Mouse (Mus musculus): ENCODE results near the gene Foxj1. TPM values are rescaled to one million over a fixed set of nuclear protein-coding genes. Genes with fewer than 3 reads are reported as not detected.

Gene Foxj1
- total and polyA plus RNA-seq, 3 experiments = 0.05 to 0.11 TPM; not detected in 1

GRCm38 (mm10) chr11:116287351-116287750, 47.8 kb downstream of the Foxj1 start:
- H3K4me3 ChIP-seq (ENCODE audit: low read depth, low read length) = no peak overlapping the region
- no peak for DNase-seq (ENCODE audit: low spot score)
- H3K9me3 ChIP-seq (replicated peaks) = peaks cover 8% of the 10 kb centered on the region
- no peak for ATAC-seq (ENCODE audit: extremely low read depth, insufficient number of reproducible peaks, low FRiP score, poor library complexity, severe bottlenecking)
- H3K4me1 ChIP-seq (ENCODE audit: insufficient read depth, low read depth, low read length) = peaks cover 10% of the 10 kb centered on the region
- H3K36me3 ChIP-seq (replicated peaks) = peaks cover 57% of the 10 kb centered on the region
- peaks cover 9% of the 10 kb centered on the region; the same call in 1 of the 2 replicates for H3K27me3 ChIP-seq (ENCODE audit: insufficient read depth, low read length)
- TF ChIP-seq POLR2AphosphoS5 (IDR thresholded peaks at IDR 0.05; ENCODE audit: insufficient replicate concordance, low read depth, low read length) = no peak
- TF ChIP-seq GATA1 (IDR thresholded peaks at IDR 0.05; ENCODE audit: borderline replicate concordance, low read length) = no peak
- TF ChIP-seq GATA2 (IDR thresholded peaks at IDR 0.05; ENCODE audit: borderline replicate concordance, low read depth, low read length) = no peak
- TF ChIP-seq TAL1 (conservative IDR thresholded peaks at IDR 0.05; ENCODE audit: low read depth, low read length) = no peak
- TF ChIP-seq CTCF (IDR thresholded peaks at IDR 0.05; ENCODE audit: low read depth, low read length) = no peak

DNA sequence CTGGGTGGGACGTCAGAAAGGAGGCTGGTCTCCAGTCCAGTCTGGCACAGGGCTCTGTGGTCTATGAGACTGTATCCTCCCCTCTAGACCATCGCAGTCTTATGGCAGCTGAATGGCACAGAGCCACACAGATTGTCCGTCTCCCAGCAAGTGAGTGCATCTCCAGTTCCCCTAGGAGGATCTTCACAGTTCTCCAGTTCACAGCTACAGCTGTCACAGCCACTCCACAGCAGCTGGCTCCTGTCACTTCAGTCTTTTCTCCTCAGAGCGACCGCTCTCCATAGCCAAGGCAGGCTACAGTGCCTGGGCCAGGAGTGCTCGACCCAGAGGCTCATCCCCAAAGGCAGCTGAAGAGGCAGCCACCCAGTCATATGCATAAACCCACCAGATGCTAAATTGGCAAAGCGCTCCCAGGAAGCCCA, 49.4 kb downstream of the Foxj1 start:
- no peak for ATAC-seq (ENCODE audit: extremely low read depth, insufficient number of reproducible peaks, low FRiP score, poor library complexity, severe bottlenecking)
- Histone ChIP-seq H3K36me3 (replicated peaks) (peaks cover 43% of the 10 kb centered on the region), H3K4me3 (ENCODE audit: low read depth, low read length) (no peak overlapping the region), H3K27me3 (ENCODE audit: insufficient read depth, low read length) (peaks cover 21% of the 10 kb centered on the region; the same call in 1 of the 2 replicates), H3K4me1 (ENCODE audit: insufficient read depth, low read depth, low read length) (peaks cover 10% of the 10 kb centered on the region), H3K9me3 (replicated peaks) (peaks cover 16% of the 10 kb centered on the region)
- no peak for DNase-seq (ENCODE audit: low spot score)
- TF ChIP-seq CTCF (IDR thresholded peaks at IDR 0.05; ENCODE audit: low read depth, low read length) (no peak), TAL1 (conservative IDR thresholded peaks at IDR 0.05; ENCODE audit: low read depth, low read length) (no peak), GATA2 (IDR thresholded peaks at IDR 0.05; ENCODE audit: borderline replicate concordance, low read depth, low read length) (no peak), GATA1 (IDR thresholded peaks at IDR 0.05; ENCODE audit: borderline replicate concordance, low read length) (no peak), POLR2AphosphoS5 (IDR thresholded peaks at IDR 0.05; ENCODE audit: insufficient replicate concordance, low read depth, low read length) (no peak)

- no peak for DNase-seq (ENCODE audit: low spot score)
- H3K4me3 ChIP-seq (ENCODE audit: low read depth, low read length) = no peak overlapping the region
- peaks cover 16% of the 10 kb centered on the region for H3K9me3 ChIP-seq (replicated peaks)
- peaks cover 25% of the 10 kb centered on the region for H3K36me3 ChIP-seq (replicated peaks)
- H3K4me1 ChIP-seq (ENCODE audit: insufficient read depth, low read depth, low read length) = peaks cover 10% of the 10 kb centered on the region
- no peak for ATAC-seq (ENCODE audit: extremely low read depth, insufficient number of reproducible peaks, low FRiP score, poor library complexity, severe bottlenecking)
- no peak for TF ChIP-seq POLR2AphosphoS5 (IDR thresholded peaks at IDR 0.05; ENCODE audit: insufficient replicate concordance, low read depth, low read length)
- no peak for TF ChIP-seq GATA1 (IDR thresholded peaks at IDR 0.05; ENCODE audit: borderline replicate concordance, low read length)
- TF ChIP-seq CTCF (IDR thresholded peaks at IDR 0.05; ENCODE audit: low read depth, low read length) = no peak
- H3K27me3 ChIP-seq (ENCODE audit: insufficient read depth, low read length) = peaks cover 24% of the 10 kb centered on the region; the same call in 1 of the 2 replicates
Observed at GRCm38 (mm10) chr11:116283982-116284381, 51.2 kb downstream of the Foxj1 start.

DNA sequence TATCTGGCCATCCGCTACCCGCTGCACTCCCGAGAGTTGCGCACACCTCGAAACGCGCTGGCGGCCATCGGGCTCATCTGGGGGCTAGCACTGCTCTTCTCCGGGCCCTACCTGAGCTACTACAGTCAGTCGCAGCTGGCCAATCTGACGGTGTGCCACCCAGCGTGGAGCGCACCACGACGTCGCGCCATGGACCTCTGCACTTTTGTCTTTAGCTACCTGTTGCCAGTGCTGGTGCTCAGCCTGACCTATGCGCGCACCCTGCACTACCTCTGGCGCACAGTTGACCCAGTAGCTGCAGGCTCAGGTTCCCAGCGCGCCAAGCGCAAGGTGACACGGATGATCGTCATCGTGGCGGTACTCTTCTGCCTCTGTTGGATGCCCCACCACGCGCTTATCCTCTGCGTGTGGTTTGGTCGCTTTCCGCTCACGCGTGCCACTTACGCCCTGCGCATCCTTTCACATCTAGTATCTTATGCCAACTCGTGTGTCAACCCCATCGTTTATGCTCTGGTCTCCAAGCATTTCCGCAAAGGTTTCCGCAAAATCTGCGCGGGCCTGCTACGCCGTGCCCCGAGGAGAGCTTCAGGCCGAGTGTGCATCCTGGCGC, 52.2 kb downstream of the Foxj1 start:
- TF ChIP-seq TAL1 (conservative IDR thresholded peaks at IDR 0.05; ENCODE audit: low read depth, low read length) (no peak), GATA2 (IDR thresholded peaks at IDR 0.05; ENCODE audit: borderline replicate concordance, low read depth, low read length) (no peak)
- H3K27me3 ChIP-seq (ENCODE audit: insufficient read depth, low read length) = peaks cover 24% of the 10 kb centered on the region; the same call in 1 of the 2 replicates
- no peak for DNase-seq (ENCODE audit: low spot score)
- peaks cover 16% of the 10 kb centered on the region for H3K9me3 ChIP-seq (replicated peaks)
- peaks cover 6% of the 10 kb centered on the region for H3K4me1 ChIP-seq (ENCODE audit: insufficient read depth, low read depth, low read length)
- ATAC-seq (ENCODE audit: extremely low read depth, insufficient number of reproducible peaks, low FRiP score, poor library complexity, severe bottlenecking) = no peak
- peaks cover 15% of the 10 kb centered on the region for H3K36me3 ChIP-seq (replicated peaks)
- 0 out of 2 replicates have a peak overlapping the region, but pooled peaks have one; percentile 14 for H3K4me3 ChIP-seq (ENCODE audit: low read depth, low read length)

DNA sequence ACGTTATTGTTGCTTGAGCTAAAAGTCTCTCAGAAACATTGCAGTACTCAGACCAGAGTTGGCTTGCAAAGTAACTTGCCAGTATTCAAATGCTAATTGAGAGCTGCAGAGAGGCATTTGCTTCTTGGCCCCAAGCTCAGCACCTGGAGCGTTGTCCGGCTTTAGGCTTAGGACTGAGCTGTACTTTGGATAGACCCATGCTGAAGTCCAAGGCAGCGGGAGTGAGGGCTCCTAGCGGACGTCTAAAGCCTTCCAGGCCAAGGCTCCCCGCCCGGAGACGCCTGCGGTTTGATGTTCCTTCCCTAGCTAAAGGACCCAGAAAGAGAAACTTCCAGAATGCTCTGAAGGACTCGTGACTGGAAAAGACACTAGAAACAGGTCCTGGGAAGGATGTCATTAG, 53.1 kb downstream of the Foxj1 start:
- H3K4me3 ChIP-seq (ENCODE audit: low read depth, low read length) = no peak overlapping the region
- TF ChIP-seq CTCF (IDR thresholded peaks at IDR 0.05; ENCODE audit: low read depth, low read length) = no peak
- TF ChIP-seq POLR2AphosphoS5 (IDR thresholded peaks at IDR 0.05; ENCODE audit: insufficient replicate concordance, low read depth, low read length) = no peak
- no peak for TF ChIP-seq TAL1 (conservative IDR thresholded peaks at IDR 0.05; ENCODE audit: low read depth, low read length)
- TF ChIP-seq GATA2 (IDR thresholded peaks at IDR 0.05; ENCODE audit: borderline replicate concordance, low read depth, low read length) = no peak
- TF ChIP-seq GATA1 (IDR thresholded peaks at IDR 0.05; ENCODE audit: borderline replicate concordance, low read length) = no peak
- peaks cover 16% of the 10 kb centered on the region for H3K9me3 ChIP-seq (replicated peaks)
- DNase-seq (ENCODE audit: low spot score) (no peak), ATAC-seq (ENCODE audit: extremely low read depth, insufficient number of reproducible peaks, low FRiP score, poor library complexity, severe bottlenecking) (no peak)
- peaks cover 24% of the 10 kb centered on the region; the same call in 1 of the 2 replicates for H3K27me3 ChIP-seq (ENCODE audit: insufficient read depth, low read length)
- H3K4me1 ChIP-seq (ENCODE audit: insufficient read depth, low read depth, low read length) = no peaks in the 10 kb centered on the region
- peaks cover 9% of the 10 kb centered on the region for H3K36me3 ChIP-seq (replicated peaks)

- H3K9me3 ChIP-seq (replicated peaks) = peaks cover 16% of the 10 kb centered on the region
- H3K27me3 ChIP-seq (ENCODE audit: insufficient read depth, low read length) = peaks cover 24% of the 10 kb centered on the region; the same call in 1 of the 2 replicates
- no peaks in the 10 kb centered on the region for H3K4me1 ChIP-seq (ENCODE audit: insufficient read depth, low read depth, low read length)
- DNase-seq (ENCODE audit: low spot score) (no peak), ATAC-seq (ENCODE audit: extremely low read depth, insufficient number of reproducible peaks, low FRiP score, poor library complexity, severe bottlenecking) (no peak)
- H3K36me3 ChIP-seq (replicated peaks) = peaks cover 9% of the 10 kb centered on the region
- TF ChIP-seq GATA1 (IDR thresholded peaks at IDR 0.05; ENCODE audit: borderline replicate concordance, low read length) (no peak), TAL1 (conservative IDR thresholded peaks at IDR 0.05; ENCODE audit: low read depth, low read length) (no peak), CTCF (IDR thresholded peaks at IDR 0.05; ENCODE audit: low read depth, low read length) (no peak), POLR2AphosphoS5 (IDR thresholded peaks at IDR 0.05; ENCODE audit: insufficient replicate concordance, low read depth, low read length) (no peak), GATA2 (IDR thresholded peaks at IDR 0.05; ENCODE audit: borderline replicate concordance, low read depth, low read length) (no peak)
- no peak overlapping the region for H3K4me3 ChIP-seq (ENCODE audit: low read depth, low read length)
Observed at GRCm38 (mm10) chr11:116281671-116282070, 53.5 kb downstream of the Foxj1 start.

Data from G1E (cell line).